7 mouse cellular contexts compared by ENCODE assay signal in the genomic region with DNA sequence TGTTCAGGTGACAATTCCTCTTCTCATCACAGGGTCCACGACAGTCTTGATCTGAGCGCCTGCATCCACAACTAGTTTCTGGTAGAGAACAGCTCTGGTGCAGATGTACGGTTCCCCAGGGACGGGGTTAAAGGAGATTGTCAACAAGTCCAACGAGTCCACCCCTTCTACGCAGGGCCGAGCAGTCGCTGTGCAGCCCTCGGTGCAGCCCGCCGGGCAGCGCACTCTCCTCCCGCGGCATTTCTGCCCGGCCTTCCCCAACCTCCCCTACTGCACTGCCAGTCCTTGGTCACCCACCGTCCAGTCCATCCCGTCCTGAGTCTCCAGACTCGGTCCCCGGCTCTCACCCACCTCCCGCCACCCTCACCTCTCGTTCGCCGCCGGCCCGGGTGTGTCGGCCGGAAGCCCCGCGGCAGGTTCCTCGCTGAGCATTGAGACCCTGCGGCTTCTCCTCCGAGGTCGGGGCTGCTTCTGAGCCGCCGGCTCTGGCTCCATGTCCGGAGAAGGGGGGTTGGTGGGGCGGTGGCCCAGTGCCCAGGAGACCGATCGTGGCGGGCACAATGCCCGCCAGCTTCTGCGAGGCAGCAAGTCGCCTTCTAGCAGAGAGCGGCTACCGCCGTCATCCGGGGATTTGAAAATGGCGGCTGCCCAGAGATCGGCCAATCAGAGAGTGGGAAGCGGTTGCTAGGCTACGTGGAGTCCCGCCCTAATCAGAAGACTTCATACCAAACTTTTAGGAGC. TPM values are rescaled to one million over a fixed set of nuclear protein-coding genes. Genes with fewer than 3 reads are reported as not detected.
DNase-seq lines count a peak whose midpoint lies in the region; ATAC-seq and TF ChIP-seq lines count a peak whose summit lies in the region.

Gene Net1 (minus strand): TSS at position 650 of the 741 bp plus-strand sequence.
Gene Tubal3 (plus strand): TSS at position 704 of the 741 bp plus-strand sequence.

- H3K79me2 ChIP-seq in heart, adult 2 months (replicated peaks; ENCODE audit: control insufficient read depth, insufficient read depth, low read length), result no peaks in the 10 kb centered on the region

- peak within 1 kb of the TSS; percentile 92 for H3K4me3 ChIP-seq in embryonic facial prominence, embryonic 12.5 days
- H3K4me3 ChIP-seq in heart, adult 2 months, result peak within 1 kb of the TSS; percentile 76
- peak within 1 kb of the TSS; percentile 90 for H3K4me3 ChIP-seq in limb, embryonic 13.5 days
- peak within 1 kb of the TSS; percentile 66 for H3K4me3 ChIP-seq in midbrain, embryonic 16.5 days (ENCODE audit: low read depth, low read length)

- under 1% methylated on average over 52 of the region's 52 CpGs for WGBS in embryonic facial prominence, embryonic 12.5 days
- under 1% methylated on average over 52 of the region's 52 CpGs for WGBS in heart, adult 2 months
- under 1% methylated on average over 52 of the region's 52 CpGs for WGBS in limb, embryonic 13.5 days
- 0% methylated on average over 52 of the region's 52 CpGs for WGBS in midbrain, embryonic 16.5 days

- no peaks in the 10 kb centered on the region for H3K27me3 ChIP-seq in embryonic facial prominence, embryonic 12.5 days
- H3K27me3 ChIP-seq in heart, adult 2 months (ENCODE audit: control insufficient read depth, insufficient read depth, low read length), result no peaks in the 10 kb centered on the region
- no peaks in the 10 kb centered on the region for H3K27me3 ChIP-seq in limb, embryonic 13.5 days
- H3K27me3 ChIP-seq in midbrain, embryonic 16.5 days (ENCODE audit: control insufficient read depth, insufficient read depth, low read depth, low read length), result no peaks in the 10 kb centered on the region

- peak within 1 kb of the TSS; percentile 69 for H3K4me2 ChIP-seq in embryonic facial prominence, embryonic 12.5 days (replicated peaks)
- H3K4me2 ChIP-seq in limb, embryonic 13.5 days (replicated peaks), result peak within 1 kb of the TSS; percentile 79
- H3K4me2 ChIP-seq in midbrain, embryonic 16.5 days (ENCODE audit: low read length), result peak within 1 kb of the TSS; percentile 86

- intact Hi-C loops in heart, adult 2 months (cut with DNase I), result no loop called here

- DNase-seq in adrenal gland, postnatal 25 days, result peak; percentile 84
- DNase-seq in heart, adult 2 months, result peak; percentile 87 to 92
- DNase-seq in kidney, adult 8-10 months, result peak; percentile 82 to 91
- peak; percentile 93 to 95 for DNase-seq in spleen, postnatal 10 days (ENCODE audit: low spot score in 2 of 2)

- peak; percentile 97 for ATAC-seq in embryonic facial prominence, embryonic 12.5 days (ENCODE audit: insufficient number of reproducible peaks, insufficient read depth, low FRiP score, low TSS enrichment)
- ATAC-seq in limb, embryonic 13.5 days (ENCODE audit: low FRiP score, low read depth), result peak; percentile 98
- peak; percentile 99 for ATAC-seq in midbrain, embryonic 16.5 days

- H3K9me3 ChIP-seq in embryonic facial prominence, embryonic 12.5 days, result no peaks in the 10 kb centered on the region
- H3K9me3 ChIP-seq in limb, embryonic 13.5 days, result 0 out of 2 replicates have a peak, but pooled peaks cover 6% of the 10 kb centered on the region
- H3K9me3 ChIP-seq in midbrain, embryonic 16.5 days (replicated peaks; ENCODE audit: control insufficient read depth, low read length, poor library complexity, severe bottlenecking), result no peaks in the 10 kb centered on the region

- peaks cover 8% of the 10 kb centered on the region for H3K4me1 ChIP-seq in embryonic facial prominence, embryonic 12.5 days
- no peaks in the 10 kb centered on the region for H3K4me1 ChIP-seq in heart, adult 2 months (ENCODE audit: control insufficient read depth, insufficient read depth, low read length)
- H3K4me1 ChIP-seq in limb, embryonic 13.5 days, result peaks cover 9% of the 10 kb centered on the region
- H3K4me1 ChIP-seq in midbrain, embryonic 16.5 days (ENCODE audit: control insufficient read depth, insufficient read depth, low read length), result peaks cover 6% of the 10 kb centered on the region

- TF ChIP-seq EP300 in heart, adult 2 months (IDR thresholded peaks at IDR 0.05; ENCODE audit: insufficient read depth, low read depth, low read length), result no peak

- peak within 1 kb of the TSS; percentile 73; the same call in 1 of the 2 replicates for H3K27ac ChIP-seq in embryonic facial prominence, embryonic 12.5 days
- no peak within 1 kb of the TSS for H3K27ac ChIP-seq in heart, adult 2 months
- no peak within 1 kb of the TSS for H3K27ac ChIP-seq in limb, embryonic 13.5 days
- no peak within 1 kb of the TSS; the same call in 1 of the 2 replicates for H3K27ac ChIP-seq in midbrain, embryonic 16.5 days (ENCODE audit: low read length)

- peaks cover 14% of the 10 kb centered on the region for H3K36me3 ChIP-seq in embryonic facial prominence, embryonic 12.5 days
- H3K36me3 ChIP-seq in heart, adult 2 months (ENCODE audit: control insufficient read depth, insufficient read depth, low read length), result no peaks in the 10 kb centered on the region
- H3K36me3 ChIP-seq in limb, embryonic 13.5 days, result peaks cover 16% of the 10 kb centered on the region
- H3K36me3 ChIP-seq in midbrain, embryonic 16.5 days (ENCODE audit: control insufficient read depth, insufficient read depth, low read length), result no peaks in the 10 kb centered on the region

- peak within 1 kb of the TSS; percentile 77 for H3K9ac ChIP-seq in embryonic facial prominence, embryonic 12.5 days
- H3K9ac ChIP-seq in heart, adult 2 months (ENCODE audit: low read depth, low read length), result peak within 1 kb of the TSS; percentile 71
- peak within 1 kb of the TSS; percentile 88 for H3K9ac ChIP-seq in limb, embryonic 13.5 days
- peak within 1 kb of the TSS; percentile 70 for H3K9ac ChIP-seq in midbrain, embryonic 16.5 days (ENCODE audit: low read depth, low read length)

- no peak for TF ChIP-seq CTCF in heart, adult 2 months (IDR thresholded peaks at IDR 0.05)

- TF ChIP-seq POLR2A in heart, adult 2 months (IDR thresholded peaks at IDR 0.05; ENCODE audit: insufficient read depth, low read depth, low read length), result no peak

RNA-seq across cellular contexts. Expression of gene Net1, which starts in this region (rescaled TPM):
- total RNA-seq in adrenal gland, postnatal 25 days (2021), result 94.7 and 107 TPM in 2 replicates
- 150 and 155 TPM in 2 replicates for polyA plus RNA-seq in embryonic facial prominence, embryonic 12.5 days (2016; fragmentation: Nextera tagmentation; extraction: Ambion mirVana)
- total RNA-seq in heart, adult 2 months (2021), result 10 to 100 TPM; 16.6 to 18.8 TPM
- polyA plus RNA-seq in heart, adult 2 months (2012; rRNA removed), result 6.4 TPM in 2 replicates
- polyA plus RNA-seq in limb, embryonic 13.5 days (2015; fragmentation: Nextera tagmentation; extraction: Ambion mirVana), result 144 and 162 TPM in 2 replicates
- polyA plus RNA-seq in midbrain, embryonic 16.5 days (2015; fragmentation: Nextera tagmentation; extraction: Ambion mirVana), result 10.0 and 10.5 TPM in 2 replicates

RNA-seq across cellular contexts. Expression of gene Tubal3, which starts in this region (rescaled TPM):
- total RNA-seq in adrenal gland, postnatal 25 days (2021), result not detected in 2 replicates
- not detected in 2 replicates for polyA plus RNA-seq in embryonic facial prominence, embryonic 12.5 days (2016; fragmentation: Nextera tagmentation; extraction: Ambion mirVana)
- total RNA-seq in heart, adult 2 months (2021), result not detected
- polyA plus RNA-seq in heart, adult 2 months (2012; rRNA removed), result not detected in 2 replicates
- not detected in 2 replicates for polyA plus RNA-seq in limb, embryonic 13.5 days (2015; fragmentation: Nextera tagmentation; extraction: Ambion mirVana)
- polyA plus RNA-seq in midbrain, embryonic 16.5 days (2015; fragmentation: Nextera tagmentation; extraction: Ambion mirVana), result not detected in 2 replicates

Comparison
In these comparisons a context has a peak if more than half of its experiments do, and no peak if none do; other contexts are left out.
1. RNA of gene Net1 (polyA plus RNA-seq): 144 to 162 TPM in limb, embryonic 13.5 days and 150 to 155 TPM in embryonic facial prominence, embryonic 12.5 days; 10.0 to 10.5 TPM in midbrain, embryonic 16.5 days and 6.4 TPM in heart, adult 2 months; every median in the first group is over 10 times any median in the second.
2. Peak in every context shown above with its lines, with median percentiles within 50 percentile points of each other: DNase-seq, ATAC-seq, H3K4me2 ChIP-seq, H3K4me3 ChIP-seq and H3K9ac ChIP-seq.